Mouse (Mus musculus): ENCODE data around the gene Ercc1.
A peak's percentile ranks its signal among the peaks of the same experiment; 100 is the strongest.

Gene Ercc1

DNA sequence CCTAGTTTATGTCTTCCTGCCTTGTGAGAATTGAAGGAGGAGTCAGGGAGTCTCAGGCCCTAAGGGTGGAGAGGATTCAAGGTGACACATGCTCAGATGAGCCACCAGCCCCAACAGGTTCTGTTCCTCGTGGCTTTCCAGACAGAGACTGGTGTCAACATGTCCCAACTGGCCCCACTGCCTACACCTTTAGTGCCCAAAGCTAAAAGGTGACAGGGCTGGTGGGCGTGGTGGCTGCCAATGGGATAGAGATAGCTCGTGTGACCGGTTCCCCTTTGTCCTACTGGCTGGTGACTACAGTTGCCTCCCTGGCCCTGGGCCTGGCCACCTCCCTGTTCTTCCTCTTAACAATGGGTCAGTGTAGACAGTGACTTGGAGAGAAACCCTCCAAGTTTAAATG lies 20.8 kb downstream of the Ercc1 start:
- no peak for DNase-seq (ENCODE audit: low read depth, low spot score)

DNA sequence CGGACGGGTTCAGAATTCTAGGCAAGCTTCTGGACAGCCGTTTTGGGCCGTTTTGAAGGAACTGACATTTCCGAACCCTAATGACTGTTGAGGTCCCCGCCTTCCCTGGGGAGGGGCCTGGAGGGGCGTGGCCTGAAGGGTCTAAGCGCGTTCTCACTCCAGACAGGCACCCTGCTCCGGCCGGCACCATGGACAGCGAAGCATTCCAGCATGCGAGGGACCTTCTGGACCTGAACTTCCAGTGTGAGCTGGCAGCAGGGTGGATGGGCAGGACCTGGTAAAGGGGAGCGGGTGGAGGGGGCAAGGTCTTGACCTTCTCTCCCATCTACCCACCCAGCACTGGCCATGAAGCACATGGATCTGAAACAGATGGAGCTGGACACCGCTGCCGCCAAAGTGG lies 23.8 kb downstream of the Ercc1 start:
- no peak for DNase-seq (ENCODE audit: low read depth, low spot score)

DNA sequence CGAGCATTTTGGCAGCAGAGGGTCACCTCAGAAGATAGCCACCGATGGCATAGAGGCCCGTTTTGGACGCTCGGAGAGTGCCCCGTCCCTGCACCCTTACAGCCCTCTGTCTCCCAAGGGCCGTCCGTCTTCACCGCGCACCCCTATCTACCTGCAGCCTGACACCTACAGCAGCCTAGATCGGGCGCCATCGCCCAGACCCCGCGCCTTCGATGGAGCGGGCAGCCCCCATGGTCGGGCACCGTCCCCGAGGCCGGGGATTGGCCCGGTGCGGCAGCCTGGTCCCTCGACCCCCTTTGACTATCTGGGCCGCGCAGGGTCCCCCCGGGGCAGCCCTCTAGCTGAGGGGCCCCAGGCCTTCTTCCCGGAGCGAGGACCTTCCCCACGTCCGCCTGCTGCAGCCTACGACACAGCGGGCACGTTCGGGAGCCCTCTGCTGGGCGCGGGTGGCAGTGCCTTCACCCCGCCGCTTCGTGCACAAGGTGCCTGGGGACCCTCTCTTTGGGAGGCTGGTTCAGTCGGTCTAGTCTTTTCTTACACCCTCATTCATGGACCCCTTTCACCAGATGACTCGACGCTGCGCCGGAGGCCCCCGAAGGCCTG lies 25.3 kb downstream of the Ercc1 start:
- DNase-seq (ENCODE audit: low read depth, low spot score) = peak; percentile 73

DNA sequence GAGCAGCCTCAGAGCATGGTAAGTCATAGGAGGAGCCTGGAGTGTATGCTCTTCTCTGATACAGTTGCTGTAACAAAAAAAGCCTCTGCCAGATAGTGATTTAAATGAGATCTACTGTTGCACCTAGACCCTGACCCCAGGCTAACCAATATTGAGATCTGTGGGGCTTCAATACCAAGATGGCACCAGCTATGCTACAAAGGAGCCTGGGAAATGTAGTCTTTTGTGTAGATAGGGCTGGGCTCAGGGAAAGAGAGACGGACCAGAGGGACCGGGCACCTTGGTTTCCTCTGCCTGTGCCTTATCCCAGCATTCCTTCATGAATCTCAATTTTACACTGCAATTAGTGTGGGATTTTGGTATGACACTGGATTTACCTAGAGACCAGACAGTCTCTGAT lies 28.8 kb downstream of the Ercc1 start:
- no peak for DNase-seq (ENCODE audit: low read depth, low spot score)

DNA sequence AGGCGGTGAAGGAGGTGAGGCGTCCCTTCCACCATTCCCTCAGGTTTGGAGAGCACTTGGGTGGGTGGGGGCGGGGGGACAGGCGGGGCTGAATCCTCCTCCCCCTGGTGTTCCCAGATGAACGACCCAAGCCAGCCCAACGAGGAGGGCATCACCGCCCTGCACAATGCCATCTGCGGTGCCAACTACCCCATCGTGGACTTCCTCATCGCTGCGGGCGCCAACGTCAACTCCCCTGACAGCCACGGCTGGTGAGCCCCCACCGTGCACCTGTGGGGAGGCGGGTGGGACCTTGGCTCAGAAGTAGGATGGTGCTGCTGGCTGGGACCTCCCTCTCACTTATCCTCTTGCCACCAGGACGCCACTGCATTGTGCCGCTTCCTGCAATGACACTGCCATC lies 30.8 kb downstream of the Ercc1 start:
- DNase-seq (ENCODE audit: low read depth, low spot score) = no peak

DNA sequence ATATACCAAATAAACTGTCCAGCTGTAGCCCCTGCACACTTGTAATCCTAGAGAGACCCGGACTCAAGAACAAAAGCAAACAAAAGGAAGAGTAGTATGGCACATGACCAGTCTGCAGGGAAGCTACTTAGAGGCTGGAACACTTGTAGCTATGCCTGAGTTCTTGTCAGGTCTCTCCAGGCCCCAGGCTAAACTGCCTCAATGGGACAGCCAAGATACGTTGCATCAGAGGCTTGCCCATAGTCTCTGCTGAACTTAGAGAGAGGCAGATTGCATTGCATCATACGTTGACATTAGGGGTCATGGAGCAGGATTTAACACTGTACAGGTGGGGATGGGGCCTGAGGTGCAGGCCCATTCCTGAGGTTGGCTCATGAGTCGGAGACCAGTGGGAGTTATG lies 31.4 kb downstream of the Ercc1 start:
- no peak for DNase-seq (ENCODE audit: low read depth, low spot score)

DNA sequence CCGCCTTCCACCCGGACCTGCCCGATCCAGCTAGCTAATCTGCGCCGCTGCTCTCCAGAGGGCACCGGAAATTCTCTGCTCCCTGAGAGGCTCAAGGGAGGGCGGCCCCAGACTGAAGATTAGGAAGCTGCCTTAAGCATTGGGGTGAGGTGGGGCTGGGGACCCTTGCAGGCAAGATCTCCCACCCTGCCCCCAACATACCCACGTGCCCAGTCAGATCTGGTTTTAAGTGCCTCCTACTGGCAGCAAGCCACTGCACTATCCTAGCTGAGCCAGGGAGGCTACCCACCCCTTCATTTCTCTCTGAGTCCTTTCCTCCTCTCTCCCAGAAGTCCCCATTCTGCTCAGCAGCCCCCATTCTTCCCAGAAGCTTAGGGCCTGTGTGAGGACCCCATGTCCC lies 33.5 kb downstream of the Ercc1 start:
- no peak for DNase-seq (ENCODE audit: low read depth, low spot score)

DNA sequence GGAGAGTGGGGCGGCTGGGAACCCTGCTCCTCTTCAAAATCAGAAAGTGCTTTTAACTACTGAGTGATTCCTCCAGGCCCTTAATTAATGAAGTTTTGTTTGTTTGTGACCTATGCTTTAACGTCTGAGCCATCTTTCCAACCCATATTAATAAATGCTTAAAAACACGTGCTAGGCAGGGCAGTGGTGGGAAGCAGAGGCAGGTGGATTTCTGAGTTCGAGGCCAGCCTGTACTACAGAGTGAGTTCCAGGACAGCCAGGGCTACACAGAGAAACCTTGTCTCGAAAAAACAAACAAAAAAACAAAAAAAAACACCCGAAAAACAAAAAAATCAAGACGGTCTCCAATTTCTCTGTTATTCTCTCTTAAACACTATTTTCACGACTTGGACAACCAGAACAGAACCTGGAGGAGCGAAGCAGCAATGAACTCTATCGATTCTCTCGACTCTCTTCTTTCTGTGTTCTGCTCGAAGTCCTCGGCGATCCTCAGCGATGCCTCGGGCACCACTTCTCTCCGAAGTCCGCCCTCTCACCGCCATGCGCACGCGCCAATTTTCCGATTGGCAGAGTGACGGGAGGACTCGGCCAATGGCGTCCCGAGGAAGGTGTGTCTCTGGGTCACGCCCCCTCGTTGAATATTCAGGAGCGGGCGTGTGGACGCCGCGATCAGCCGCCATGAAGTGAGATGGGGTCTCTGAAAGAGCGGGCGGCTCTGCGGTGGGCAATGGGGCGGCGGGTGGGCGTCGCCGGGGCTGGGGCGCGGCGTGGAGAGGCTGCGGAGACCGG lies 37.0 kb downstream of the Ercc1 start, which contains the start of gene Ercc2:
Gene Ercc2, plus strand, starts transcription at position 634 of the 789 bp plus-strand sequence.
- peak; percentile 99 for DNase-seq (ENCODE audit: low read depth, low spot score)

DNA sequence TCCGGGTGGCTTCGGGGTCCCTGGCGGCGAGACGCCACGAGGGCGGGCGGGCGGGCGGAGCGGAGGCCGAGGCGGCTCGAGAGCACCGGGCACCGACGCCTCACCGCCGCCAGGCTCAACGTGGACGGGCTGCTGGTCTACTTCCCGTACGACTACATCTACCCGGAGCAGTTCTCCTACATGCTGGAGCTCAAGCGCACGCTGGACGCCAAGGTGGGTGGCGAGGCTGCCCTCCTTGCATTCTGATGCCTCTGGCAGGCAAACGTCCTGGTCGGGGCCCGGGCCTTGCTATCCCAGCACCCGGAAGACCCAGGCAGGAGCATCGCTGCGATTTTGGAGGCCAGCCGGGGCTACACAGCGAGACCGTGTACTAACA lies 37.6 kb downstream of the Ercc1 start:
- DNase-seq (ENCODE audit: low read depth, low spot score) = no peak

DNA sequence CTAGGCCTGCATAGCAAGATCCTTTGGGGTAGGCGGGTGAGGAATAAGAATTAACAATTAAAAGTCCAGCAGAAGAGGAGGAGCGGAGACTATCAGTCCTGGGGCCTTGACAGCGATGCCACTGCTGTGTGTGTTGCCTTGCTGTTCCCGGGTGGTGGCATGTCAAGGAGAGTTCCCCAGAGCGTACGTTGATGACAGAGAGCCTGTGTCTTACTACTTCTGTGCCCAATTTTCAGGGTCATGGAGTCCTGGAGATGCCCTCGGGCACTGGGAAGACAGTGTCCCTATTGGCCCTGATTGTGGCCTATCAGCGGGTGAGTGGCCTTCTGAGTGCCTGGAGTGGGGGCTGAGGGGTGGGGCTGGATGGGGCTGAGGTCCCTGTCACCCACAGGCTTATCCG lies 39.1 kb downstream of the Ercc1 start:
- no peak for DNase-seq (ENCODE audit: low read depth, low spot score)

DNA sequence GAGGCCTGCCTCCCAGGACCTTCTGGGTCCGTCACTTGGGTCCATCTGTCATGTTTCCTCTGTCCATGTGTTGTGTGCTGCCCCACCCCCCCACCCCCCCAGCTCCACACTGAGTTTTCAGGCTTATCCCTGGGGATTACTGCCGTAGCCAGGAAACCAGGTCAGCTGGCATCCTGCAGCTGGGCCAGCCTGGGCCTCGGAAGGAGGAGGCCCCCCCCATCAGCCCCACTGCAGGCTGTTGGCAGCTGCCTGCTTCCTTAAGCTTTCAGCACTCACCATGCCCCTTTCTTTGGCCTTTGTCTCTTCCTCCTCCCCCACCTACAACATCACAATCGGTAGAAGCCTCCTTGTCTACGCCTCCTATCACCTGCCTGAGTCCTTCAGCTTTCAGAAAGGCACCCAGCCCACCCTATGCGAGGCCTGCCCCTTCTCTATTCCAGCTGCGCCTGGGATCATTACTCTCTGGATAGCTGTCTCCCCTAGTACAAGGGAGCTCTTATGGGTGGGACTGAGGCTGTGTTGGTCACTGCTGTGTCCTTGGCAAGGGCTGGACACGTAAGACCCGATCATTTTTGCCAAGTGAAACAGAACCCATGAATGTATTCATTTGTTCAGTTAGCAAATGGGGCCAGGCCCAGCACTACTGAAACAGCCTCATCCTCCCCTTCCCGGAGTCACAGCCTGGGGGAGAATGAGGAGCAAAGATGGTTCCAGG lies 44.3 kb downstream of the Ercc1 start:
- no peak for DNase-seq (ENCODE audit: low read depth, low spot score)

DNA sequence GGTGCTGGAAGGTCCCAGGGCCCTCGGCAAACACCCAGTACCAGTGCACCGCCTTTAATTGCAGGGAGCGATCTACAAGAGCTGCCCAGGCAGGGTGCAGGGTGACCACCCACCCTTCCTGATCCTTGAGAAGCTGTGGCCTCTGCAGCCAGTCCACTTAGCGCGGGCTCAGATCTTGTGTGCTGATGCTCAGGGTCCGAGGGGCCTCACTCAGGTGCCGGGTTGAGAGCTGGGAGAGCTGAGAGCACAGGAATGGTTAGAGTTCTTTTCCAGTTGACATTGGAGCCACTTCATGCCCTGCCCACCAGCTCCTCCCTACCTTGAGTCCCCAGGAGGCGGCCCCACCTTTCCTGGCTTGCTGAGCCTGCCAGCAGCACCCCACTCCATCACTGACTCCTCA lies 49.9 kb downstream of the Ercc1 start:
- no peak for DNase-seq (ENCODE audit: low read depth, low spot score)

DNA sequence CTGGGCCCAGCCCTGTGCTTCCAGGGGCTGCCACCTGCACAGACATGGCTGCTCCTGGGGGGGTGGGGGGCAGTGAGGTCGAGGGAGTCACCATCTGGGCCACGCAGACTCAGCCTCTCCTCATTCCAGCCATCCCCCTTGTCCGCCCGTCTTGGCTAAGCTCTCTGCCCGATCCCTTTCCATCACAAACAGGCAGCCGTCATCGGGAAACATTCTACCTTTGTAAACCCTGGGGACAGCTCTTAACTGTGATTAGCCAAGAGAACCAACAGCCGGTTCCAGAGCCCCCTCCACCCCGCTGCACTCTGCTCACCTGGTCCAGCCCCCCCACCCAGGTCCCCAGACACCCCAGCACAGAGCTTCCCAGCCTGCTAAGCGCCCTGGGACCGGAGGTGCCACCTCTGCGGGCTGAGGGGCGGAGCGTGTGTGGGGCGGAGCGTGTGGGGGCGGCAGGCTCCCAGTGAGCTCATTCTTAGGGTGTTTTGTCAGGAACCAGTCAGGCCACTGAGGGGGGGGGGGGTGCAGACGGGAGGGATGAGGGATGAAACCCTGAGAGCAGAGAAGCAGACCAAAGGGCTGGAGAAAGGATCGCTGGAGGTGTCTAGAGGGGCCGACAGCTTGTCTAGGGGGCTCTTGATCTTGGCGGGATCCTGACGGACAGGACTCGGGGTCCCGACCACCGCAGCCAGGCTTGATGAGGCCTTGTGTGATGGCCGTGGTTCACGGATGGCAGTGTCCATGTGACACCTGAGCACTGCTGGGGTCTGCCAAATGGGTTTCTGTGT lies 55.1 kb downstream of the Ercc1 start:
- peak; percentile 83 for DNase-seq (ENCODE audit: low read depth, low spot score)

DNA sequence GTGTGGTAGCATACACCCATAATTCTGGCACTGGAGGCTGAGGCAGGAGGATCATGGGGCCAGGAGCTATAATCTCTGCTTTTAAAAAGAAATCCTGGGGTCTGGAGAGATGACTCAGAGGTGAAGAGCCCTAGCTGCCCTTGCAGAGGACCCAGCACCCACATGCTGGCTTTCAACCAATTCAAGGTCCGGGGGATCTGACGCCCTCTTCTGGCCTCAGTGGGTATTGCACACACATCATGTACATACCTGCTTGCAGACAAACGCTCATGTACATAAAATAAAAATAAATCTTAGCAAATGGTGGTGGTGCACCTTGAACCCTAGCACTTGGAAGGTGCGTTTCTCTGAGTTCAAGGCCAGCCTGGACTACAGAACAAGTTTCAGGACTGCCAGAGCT lies 56.4 kb downstream of the Ercc1 start:
- DNase-seq (ENCODE audit: low read depth, low spot score) = peak; percentile 31

DNA sequence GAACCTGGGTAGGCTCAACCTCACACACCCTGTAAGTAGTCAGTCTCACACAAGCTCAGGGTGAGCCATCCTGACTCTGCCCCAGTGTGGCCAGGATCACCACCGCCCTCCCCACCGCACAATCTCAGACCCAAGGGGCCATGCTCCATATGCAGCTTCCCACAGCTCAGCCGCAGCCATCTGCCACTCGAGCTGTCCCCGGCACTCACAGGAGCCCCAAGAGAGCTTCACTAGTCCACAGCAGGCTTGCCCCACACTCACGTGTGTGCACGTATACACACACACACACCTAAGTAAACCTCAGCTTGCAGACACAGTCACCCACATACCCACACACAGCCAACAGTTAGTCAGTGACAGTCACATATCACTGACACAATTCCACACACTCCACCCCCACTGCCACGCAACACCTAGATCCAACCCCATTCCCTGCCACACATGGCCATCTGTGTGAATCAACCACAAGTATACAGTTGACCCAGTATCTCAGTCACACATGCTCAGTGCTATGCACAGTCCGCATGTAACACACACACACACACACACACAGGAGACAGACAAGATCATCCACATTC lies 58.0 kb downstream of the Ercc1 start:
- no peak for DNase-seq (ENCODE audit: low read depth, low spot score)

DNA sequence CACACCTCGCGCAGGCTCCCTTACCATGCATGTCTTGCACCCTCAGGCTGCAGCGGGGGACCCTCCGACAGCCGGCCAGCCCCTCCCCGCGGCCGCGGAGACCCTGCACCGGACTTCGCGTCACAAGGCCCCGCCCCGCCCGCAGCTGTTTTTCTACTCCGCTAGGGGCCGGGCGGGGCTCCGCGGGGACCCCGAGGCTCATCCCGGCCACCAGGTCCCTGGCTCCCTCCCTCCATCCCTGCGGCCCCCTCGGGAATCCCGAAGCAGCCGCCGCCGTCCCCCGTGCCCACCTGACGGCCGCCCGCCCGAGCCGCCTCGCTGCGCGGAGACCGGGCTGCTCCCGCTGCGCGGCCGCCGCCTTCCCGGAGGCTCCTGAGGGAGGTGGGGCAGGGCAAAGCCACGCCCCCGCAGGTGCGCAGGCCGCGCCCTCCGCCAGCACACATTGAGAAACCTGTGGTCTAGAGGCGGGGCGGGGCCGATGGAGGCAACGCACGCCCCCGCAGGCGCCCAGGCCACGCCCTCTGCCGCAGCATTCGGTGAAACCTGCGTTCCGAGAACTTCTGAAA lies 59.2 kb downstream of the Ercc1 start, which contains the start of gene Klc3:
Gene Klc3, minus strand, starts transcription at position 374 of the 566 bp plus-strand sequence.
- DNase-seq (ENCODE audit: low read depth, low spot score) = peak; percentile 91

DNA sequence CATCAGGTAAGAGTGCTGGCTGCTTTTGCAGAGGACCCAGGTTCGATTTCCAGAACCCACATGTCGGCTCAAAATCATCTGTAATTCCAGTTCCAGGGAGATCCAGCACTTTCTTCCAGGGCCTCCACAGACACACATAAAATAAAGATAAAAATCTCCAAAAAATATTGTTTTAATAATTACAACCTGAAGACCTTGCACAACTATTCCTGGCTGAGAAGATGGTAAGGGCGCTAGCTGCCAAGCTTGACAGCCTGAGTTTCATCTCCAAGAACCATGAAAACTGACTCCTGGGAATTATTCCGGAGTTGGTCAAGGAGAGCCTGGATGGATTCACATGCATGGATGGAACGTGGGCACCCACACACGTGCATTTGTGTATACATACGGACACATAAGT lies 59.9 kb downstream of the Ercc1 start, which contains the start of gene Ckm:
Gene Ckm, plus strand, starts transcription at position 301 of the 400 bp plus-strand sequence.
- no peak for DNase-seq (ENCODE audit: low read depth, low spot score)

DNA sequence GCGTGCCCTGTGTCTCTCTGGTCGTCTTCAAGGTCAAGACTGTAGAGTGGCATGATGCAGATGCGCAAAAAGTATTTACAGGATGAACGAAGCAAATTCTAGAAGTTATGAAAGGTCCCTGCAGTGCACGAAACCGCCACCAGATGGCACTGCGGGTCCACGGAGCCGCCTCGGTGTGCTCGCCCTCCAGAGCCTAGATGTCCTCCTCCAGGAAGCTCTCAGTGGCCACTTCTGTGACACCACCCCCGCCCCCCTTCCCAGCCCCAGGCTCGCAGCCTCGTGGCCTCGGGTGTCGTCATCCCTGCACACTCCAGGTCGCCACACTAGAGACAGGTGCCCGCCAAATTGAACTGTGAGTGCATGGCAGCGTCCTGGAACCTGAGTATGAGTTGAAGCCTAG lies 60.8 kb downstream of the Ercc1 start:
- peak; percentile 83 for DNase-seq (ENCODE audit: low read depth, low spot score)

Data from CD4-positive helper T cell, adult 2 months (primary cell).